Mouse (Mus musculus) CH12.LX (cell line): ENCODE results near the gene Atp6v0c. TPM values are rescaled to one million over a fixed set of nuclear protein-coding genes. Genes with fewer than 3 reads are reported as not detected.

Experiments used
- DNase-seq: peaks from one replicate; pipeline ENCODE4 v3.0.0-alpha.2; 2013; ENCODE audit errors: extremely low read depth
- H3K27ac ChIP-seq: 2 replicates; pipeline ENCODE4 v1.5.1; 2012; ENCODE audit warnings: low read depth, mild to moderate bottlenecking, control low read depth, moderate library complexity; ENCODE audit not compliant: insufficient read depth
- H3K27me3 ChIP-seq: replicated peaks from 2 replicates; pipeline ENCODE3; 2012; ENCODE audit warnings: inconsistent platforms
- H3K36me3 ChIP-seq, 2 experiments: replicated peaks in 1 of 2; 2 replicates each; pipeline versions ENCODE3 to v1.6.1; 2012; ENCODE audit warnings: inconsistent platforms in 1 of 2, low read length in 1 of 2, mild to moderate bottlenecking in 1 of 2, mixed read lengths in 1 of 2, moderate library complexity in 1 of 2; ENCODE audit not compliant: control insufficient read depth in 1 of 2, insufficient read depth in 1 of 2
- H3K4me1 ChIP-seq, 2 experiments: 2 replicates each; pipeline ENCODE4 v1.6.1; 2012; ENCODE audit warnings: inconsistent platforms in 1 of 2, moderate library complexity in 1 of 2; ENCODE audit not compliant: insufficient read depth in 2 of 2, control insufficient read depth in 1 of 2
- H3K4me2 ChIP-seq: 2 replicates; pipeline ENCODE4 v1.6.1; 2012; ENCODE audit warnings: low read depth, mild to moderate bottlenecking, control low read depth; ENCODE audit not compliant: poor library complexity, insufficient read depth, severe bottlenecking
- H3K4me3 ChIP-seq, 3 experiments: fragments of 150-350 bp in 1 of 3; sonication (generic) in 1 of 3; replicated peaks in 1 of 3; 2 replicates each; pipeline versions ENCODE3 to v1.5.1; 2011 to 2012; ENCODE audit warnings: low read depth in 2 of 3, low read length in 2 of 3, mild to moderate bottlenecking in 2 of 3, moderate library complexity in 2 of 3, control low read depth in 1 of 3, improper control_type of control experiment in 1 of 3, inconsistent platforms in 1 of 3, mixed read lengths in 1 of 3; ENCODE audit not compliant: poor library complexity in 1 of 3
- H3K79me2 ChIP-seq: replicated peaks from 2 replicates; pipeline ENCODE4 v1.6.1; 2012; ENCODE audit warnings: mild to moderate bottlenecking, moderate library complexity; ENCODE audit not compliant: control insufficient read depth, poor library complexity, insufficient read depth, severe bottlenecking; ENCODE audit errors: extremely low read depth
- H3K9ac ChIP-seq: 2 replicates; pipeline ENCODE4 v1.6.1; 2012; ENCODE audit warnings: low read depth, mild to moderate bottlenecking, control low read depth, moderate library complexity; ENCODE audit not compliant: insufficient read depth
- H3K9me3 ChIP-seq: replicated peaks from 2 replicates; pipeline ENCODE3; 2012; ENCODE audit warnings: low read length, inconsistent platforms, mixed read lengths
- BHLHE40 ChIP-seq: IDR thresholded peaks from 2 replicates; pipeline ENCODE4 v1.6.1; 2011; ENCODE audit warnings: mild to moderate bottlenecking, low read depth, low read length, improper control_type of control experiment
- CHD1 ChIP-seq: IDR thresholded peaks from 2 replicates; pipeline ENCODE4 v1.6.1; 2012; ENCODE audit warnings: low read depth, low read length, improper control_type of control experiment, inconsistent platforms
- CHD2 ChIP-seq: IDR thresholded peaks from 2 replicates; pipeline ENCODE4 v1.6.1; 2011; ENCODE audit warnings: low read length, improper control_type of control experiment
- CTCF ChIP-seq, 2 experiments: IDR thresholded peaks in 1 of 2; conservative IDR thresholded peaks in 1 of 2; 2 replicates each; pipeline ENCODE4 v1.5.1; 2011 to 2012; ENCODE audit warnings: low read depth in 2 of 2, low read length in 2 of 2, improper control_type of control experiment in 1 of 2, inconsistent platforms in 1 of 2, mild to moderate bottlenecking in 1 of 2, moderate library complexity in 1 of 2
- E2F4 ChIP-seq: IDR thresholded peaks from 2 replicates; pipeline ENCODE4 v1.6.1; 2011; ENCODE audit warnings: low read depth, low read length, improper control_type of control experiment; ENCODE audit not compliant: insufficient replicate concordance
- ELF1 ChIP-seq: IDR thresholded peaks from 2 replicates; pipeline ENCODE4 v1.6.1; 2014; ENCODE audit warnings: low read depth, mild to moderate bottlenecking, inconsistent platforms, low read length, improper control_type of control experiment
- GABPA ChIP-seq: IDR thresholded peaks from 2 replicates; pipeline ENCODE4 v1.6.1; 2012; ENCODE audit warnings: low read depth, low read length, improper control_type of control experiment, inconsistent platforms; ENCODE audit not compliant: insufficient replicate concordance
- IRF4 ChIP-seq: IDR thresholded peaks from 2 replicates; pipeline ENCODE4 v1.6.1; 2014; ENCODE audit warnings: low read depth, mild to moderate bottlenecking, inconsistent platforms, low read length, improper control_type of control experiment
- JUN ChIP-seq: IDR thresholded peaks from 2 replicates; pipeline ENCODE4 v1.6.1; 2011; ENCODE audit warnings: low read depth, mild to moderate bottlenecking, low read length, improper control_type of control experiment, moderate library complexity; ENCODE audit not compliant: insufficient read depth
- JUND ChIP-seq: conservative IDR thresholded peaks from 2 replicates; pipeline ENCODE4 v1.6.1; 2011; ENCODE audit warnings: low read depth, low read length, improper control_type of control experiment
- KAT2A ChIP-seq: IDR thresholded peaks from 2 replicates; pipeline ENCODE4 v1.6.1; 2012; ENCODE audit warnings: low read length, improper control_type of control experiment, inconsistent platforms; ENCODE audit not compliant: insufficient replicate concordance
- MAFK ChIP-seq: IDR thresholded peaks from 2 replicates; pipeline ENCODE4 v1.6.1; 2011; ENCODE audit warnings: low read length, improper control_type of control experiment; ENCODE audit not compliant: insufficient replicate concordance
- MAX ChIP-seq: IDR thresholded peaks from 2 replicates; pipeline ENCODE4 v1.6.1; 2011; ENCODE audit warnings: low read length, improper control_type of control experiment
- MAZ ChIP-seq: IDR thresholded peaks from 2 replicates; pipeline ENCODE4 v1.6.1; 2012; ENCODE audit warnings: low read depth, mild to moderate bottlenecking, inconsistent platforms, low read length, improper control_type of control experiment, moderate library complexity
- MEF2A ChIP-seq: IDR thresholded peaks from 2 replicates; pipeline ENCODE4 v1.6.1; 2014; ENCODE audit warnings: low read depth, mild to moderate bottlenecking, inconsistent platforms, low read length, improper control_type of control experiment, borderline replicate concordance
- MXI1 ChIP-seq: IDR thresholded peaks from 2 replicates; pipeline ENCODE4 v1.6.1; 2011; ENCODE audit warnings: mild to moderate bottlenecking, low read depth, low read length, improper control_type of control experiment
- NELFE ChIP-seq: IDR thresholded peaks from 2 replicates; pipeline ENCODE4 v1.6.1; 2011; ENCODE audit warnings: low read depth, low read length, improper control_type of control experiment
- NRF1 ChIP-seq: IDR thresholded peaks from 2 replicates; pipeline ENCODE4 v1.6.1; 2014; ENCODE audit warnings: low read depth, mild to moderate bottlenecking, inconsistent platforms, low read length, improper control_type of control experiment, moderate library complexity
- PAX5 ChIP-seq: IDR thresholded peaks from 2 replicates; pipeline ENCODE4 v1.6.1; 2012; ENCODE audit warnings: low read length, inconsistent platforms, mixed read lengths
- POLR2A ChIP-seq: IDR thresholded peaks from 2 replicates; pipeline ENCODE4 v1.6.1; 2011; ENCODE audit warnings: low read depth, mild to moderate bottlenecking, improper control_type of control experiment, low read length
- SMC3 ChIP-seq: IDR thresholded peaks from 2 replicates; pipeline ENCODE4 v1.6.1; 2011; ENCODE audit warnings: low read depth, low read length, improper control_type of control experiment
- TCF12 ChIP-seq: IDR thresholded peaks from 2 replicates; pipeline ENCODE4 v1.6.1; 2014; ENCODE audit warnings: low read depth, mild to moderate bottlenecking, inconsistent platforms, low read length, improper control_type of control experiment
- UBTF ChIP-seq: IDR thresholded peaks from 2 replicates; pipeline ENCODE4 v1.6.1; 2012; ENCODE audit warnings: low read depth, mild to moderate bottlenecking, inconsistent platforms, low read length, improper control_type of control experiment, moderate library complexity
- USF2 ChIP-seq: conservative IDR thresholded peaks from 2 replicates; pipeline ENCODE4 v1.6.1; 2011; ENCODE audit warnings: low read depth, low read length, improper control_type of control experiment
- ZC3H11A ChIP-seq: IDR thresholded peaks from 2 replicates; pipeline ENCODE4 v1.6.1; 2012; ENCODE audit warnings: low read depth, mild to moderate bottlenecking, inconsistent platforms, low read length, improper control_type of control experiment
- ZMIZ1 ChIP-seq: IDR thresholded peaks from 2 replicates; pipeline ENCODE4 v1.6.1; 2012; ENCODE audit warnings: low read depth, mild to moderate bottlenecking, inconsistent platforms, low read length, improper control_type of control experiment
- ZNF384 ChIP-seq: IDR thresholded peaks from 2 replicates; pipeline ENCODE4 v1.6.1; 2012; ENCODE audit warnings: low read depth, low read length, improper control_type of control experiment, inconsistent platforms
- dilution Hi-C: fragments of 300-500 bp; cut with MboI; formaldehyde crosslinking; loops from 2 replicates; pipeline ENCODE4 v1.14.3; 2020; ENCODE audit warnings: low sequenced_read_pairs; ENCODE audit not compliant: extremely low pct_unique_long_range_greater_than_20kb, extremely low pct_ligation_motif_present
- in situ Hi-C: fragments of 300-500 bp; cut with MboI; formaldehyde crosslinking; loops from 3 replicates; pipeline ENCODE4 v1.14.3; 2019; ENCODE audit warnings: low sequenced_read_pairs, low pct_ligation_motif_present, low pct_unique_long_range_greater_than_20kb, mixed read lengths
- polyA plus RNA-seq: library from polyadenylated mRNA; unstranded; fragments of >175 nt; gene quantifications from 2 replicates; pipeline ENCODE4 v1.2.1, GENCODE M21; 2012; ENCODE audit warnings: low read depth; ENCODE audit not compliant: insufficient read length
- total RNA-seq, 2 experiments: library from RNA; depleted of rRNA; stranded (reverse); fragments of 300-350 nt in 1 of 2; fragments of >200 nt in 1 of 2; gene quantifications; 2 replicates each; pipeline ENCODE4 v1.2.3; 2012 to 2014

Gene Atp6v0c
- total and polyA plus RNA-seq, 3 experiments, result 49.1 to 407 (median 83.2) TPM

DNA sequence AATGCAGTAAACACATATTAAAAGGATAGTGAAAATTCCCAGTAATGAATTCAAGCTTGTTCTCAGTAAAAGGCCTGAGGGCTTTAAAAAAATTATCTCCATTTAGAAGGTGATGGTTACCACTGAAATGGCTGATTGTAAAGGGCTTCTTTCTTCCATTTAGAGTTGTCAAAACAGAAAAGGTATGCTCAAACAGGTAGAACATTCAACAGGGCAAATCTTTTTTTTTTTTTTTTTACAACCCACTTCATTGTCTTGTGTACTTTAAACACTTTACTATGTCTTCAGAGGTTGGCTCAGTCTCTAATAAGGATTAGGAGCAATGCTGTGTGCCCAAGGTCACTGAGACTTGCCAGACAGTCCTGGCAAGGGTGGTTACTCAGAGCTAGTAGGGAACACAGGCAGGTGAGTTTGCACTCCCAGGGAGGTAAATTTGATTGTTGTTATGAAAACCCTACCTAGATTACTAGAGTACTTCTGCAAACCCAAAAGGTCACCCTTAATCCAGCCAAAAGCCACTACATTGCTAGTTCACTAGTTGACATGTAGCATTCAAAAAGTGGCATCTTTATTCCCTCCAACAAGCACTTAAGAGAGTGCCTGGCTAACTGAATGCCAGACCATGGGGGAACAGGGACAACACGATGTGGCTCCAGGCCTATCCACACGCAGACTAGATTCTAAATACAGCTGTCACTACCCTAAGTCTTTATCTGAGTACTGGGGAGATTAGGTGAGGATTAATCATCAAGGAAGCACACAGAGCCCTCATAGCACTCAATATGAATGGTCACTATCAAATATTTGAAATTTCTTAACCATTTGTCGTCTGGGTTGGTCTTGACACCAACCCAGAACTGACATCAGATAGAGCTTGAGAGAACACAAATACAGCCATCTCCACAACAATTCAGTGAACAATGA lies 34.4 kb upstream of the Atp6v0c start:
- no peaks in the 10 kb centered on the region for H3K9me3 ChIP-seq
- dilution Hi-C loops (no loop called here), in situ Hi-C loops (no loop called here)
- H3K27ac ChIP-seq, result no peak overlapping the region
- H3K9ac ChIP-seq, result no peak overlapping the region
- H3K36me3 ChIP-seq, result peaks cover 0 to 22% of the 10 kb centered on the region in 2 experiments
- no peak for DNase-seq
- TF ChIP-seq ZNF384 (no peak), USF2 (no peak), BHLHE40 (no peak), IRF4 (no peak), POLR2A (no peak), ZC3H11A (no peak), MEF2A (no peak), NRF1 (no peak)
- no peaks in the 10 kb centered on the region for H3K79me2 ChIP-seq
- no peak overlapping the region for H3K4me2 ChIP-seq
- no peak overlapping the region for H3K4me3 ChIP-seq
- H3K27me3 ChIP-seq, result peaks cover 2% of the 10 kb centered on the region
- peaks cover 13 to 34% of the 10 kb centered on the region in 2 experiments for H3K4me1 ChIP-seq

DNA sequence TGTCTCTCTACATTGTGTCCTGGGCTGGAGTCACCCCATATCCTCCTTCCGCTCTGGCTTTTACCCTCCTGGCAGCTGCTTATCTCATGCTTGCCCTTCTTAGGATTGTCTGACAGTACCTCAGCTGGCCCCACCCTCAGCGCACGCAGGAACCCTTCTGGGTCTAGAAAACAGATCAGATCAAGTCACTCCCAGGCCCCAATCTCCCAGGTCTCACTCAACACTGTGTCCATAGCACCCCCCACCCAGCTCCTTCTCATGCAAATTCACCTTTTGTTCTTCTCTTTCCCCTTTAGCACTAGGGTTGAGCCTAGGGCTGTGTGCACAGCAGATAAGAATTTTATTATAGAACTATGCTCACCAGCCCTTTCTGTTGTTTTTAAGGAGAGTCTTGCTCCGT lies 33.6 kb upstream of the Atp6v0c start:
- no peak for DNase-seq

DNA sequence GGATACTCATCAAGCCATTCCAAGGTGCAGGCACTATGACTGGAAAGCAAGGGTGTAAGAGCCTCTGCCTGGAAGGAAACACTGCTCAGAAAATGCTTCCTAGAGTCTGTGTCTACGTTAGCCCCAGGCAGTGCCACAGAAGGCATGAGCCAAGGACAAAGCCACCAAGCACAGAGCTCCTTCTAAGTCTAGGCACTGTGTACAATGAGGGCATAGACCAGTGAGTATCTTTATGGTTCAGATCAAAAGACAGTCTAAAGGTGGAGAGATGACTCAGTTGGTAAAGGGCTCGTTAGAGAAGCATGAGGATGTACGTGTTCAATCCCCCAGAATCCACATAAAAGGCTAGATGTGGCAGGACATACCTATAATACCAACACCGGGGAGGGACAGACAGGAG lies 31.6 kb upstream of the Atp6v0c start:
- dilution Hi-C loops, result no loop called here
- H3K4me1 ChIP-seq, result peaks cover 11 to 35% of the 10 kb centered on the region in 2 experiments
- TF ChIP-seq GABPA (no peak), ELF1 (no peak), CTCF (conservative IDR thresholded peaks at IDR 0.05 in 1 of 2, IDR thresholded peaks at IDR 0.05 in 1 of 2; ENCODE audit: low read depth in 2 of 2, low read length in 2 of 2) (no peak), IRF4 (no peak), MAFK (no peak), KAT2A (no peak), MAX (no peak), UBTF (no peak), SMC3 (no peak), NELFE (no peak), CHD2 (no peak), BHLHE40 (no peak), USF2 (no peak), TCF12 (no peak), E2F4 (no peak), ZMIZ1 (no peak), JUND (no peak), PAX5 (no peak), CHD1 (no peak)

More for the DNA sequence above, 33.6 kb upstream of the Atp6v0c start:
- in situ Hi-C loops (no loop called here), dilution Hi-C loops (no loop called here)
- H3K9ac ChIP-seq, result no peak overlapping the region
- peaks cover 13 to 34% of the 10 kb centered on the region in 2 experiments for H3K4me1 ChIP-seq
- no peaks in the 10 kb centered on the region for H3K79me2 ChIP-seq
- no peak overlapping the region for H3K4me2 ChIP-seq
- no peak overlapping the region for H3K27ac ChIP-seq
- TF ChIP-seq CHD2 (no peak), JUN (no peak), MXI1 (no peak), MAZ (no peak), ZMIZ1 (no peak)
- TF ChIP-seq, all 38 proteins: peak for 0
- no peak overlapping the region for H3K4me3 ChIP-seq
- H3K36me3 ChIP-seq, result peaks cover 0 to 26% of the 10 kb centered on the region in 2 experiments
- no peaks in the 10 kb centered on the region for H3K9me3 ChIP-seq
- H3K27me3 ChIP-seq, result peaks cover 2% of the 10 kb centered on the region

More for the DNA sequence above, 31.6 kb upstream of the Atp6v0c start:
- Histone ChIP-seq H3K36me3 (peaks cover 0 to 36% of the 10 kb centered on the region in 2 experiments), H3K9me3 (no peaks in the 10 kb centered on the region), H3K4me2 (no peak overlapping the region), H3K27ac (no peak overlapping the region), H3K4me3 (no peak overlapping the region), H3K9ac (no peak overlapping the region), H3K79me2 (no peaks in the 10 kb centered on the region), H3K27me3 (no peaks in the 10 kb centered on the region)
- no peak for DNase-seq
- in situ Hi-C loops, result no loop called here
